Mouse (Mus musculus) heart, embryonic 13.5 days (tissue): ENCODE measurements at regions not wholly inside any gene's neighbourhood (a gene's known extent, or its start where the extent isn't known, plus 50 kb on each side); places are given as distances from the start of the nearest gene placed in this dataset.
A peak's percentile ranks its signal among the peaks of the same experiment; 100 is the strongest.
"Not testable (repeated sequence)": the region's sequence is repeated elsewhere in the genome, so short reads cannot be mapped to it uniquely, and the experiment has no call there.

Source experiments
- ATAC-seq: fragments of 200-750 bp; cut with Nextera tagmentation; 2 replicates; pipeline ENCODE4 v1.8.0; 2017; ENCODE audit warnings: moderate TSS enrichment; ENCODE audit not compliant: insufficient number of reproducible peaks, low FRiP score, low TSS enrichment; ENCODE audit errors: extremely low read depth
- H3K27ac ChIP-seq: fragments of 300-500 bp; sonication (generic); replicated peaks from 2 replicates; pipeline ENCODE4 v1.5.1; 2015; ENCODE audit warnings: moderate library complexity, mild to moderate bottlenecking, inconsistent platforms
- H3K27me3 ChIP-seq: fragments of 300-500 bp; sonication (generic); replicated peaks from 2 replicates; pipeline ENCODE4 v1.6.1; 2015; ENCODE audit warnings: mild to moderate bottlenecking, inconsistent platforms
- H3K36me3 ChIP-seq: fragments of 300-500 bp; sonication (generic); 2 replicates; pipeline ENCODE4 v1.6.1; 2015; ENCODE audit warnings: mild to moderate bottlenecking, inconsistent platforms
- H3K4me1 ChIP-seq: fragments of 300-500 bp; sonication (generic); 2 replicates; pipeline ENCODE4 v1.6.1; 2015; ENCODE audit warnings: inconsistent platforms
- H3K4me2 ChIP-seq: fragments of 300-500 bp; sonication (generic); 2 replicates; pipeline ENCODE4 v1.6.1; 2015; ENCODE audit warnings: inconsistent platforms, mild to moderate bottlenecking, moderate library complexity
- H3K4me3 ChIP-seq: fragments of 300-500 bp; sonication (generic); 2 replicates; pipeline ENCODE4 v1.5.1; 2015; ENCODE audit warnings: moderate library complexity, mild to moderate bottlenecking, inconsistent platforms
- H3K9ac ChIP-seq: fragments of 300-500 bp; sonication (generic); 2 replicates; pipeline ENCODE4 v1.6.1; 2015; ENCODE audit warnings: inconsistent platforms, mild to moderate bottlenecking, moderate library complexity
- H3K9me3 ChIP-seq: fragments of 300-500 bp; sonication (generic); 2 replicates; pipeline ENCODE4 v1.6.1; 2016; ENCODE audit warnings: inconsistent platforms
- WGBS: fragments of 180-500 bp; shearing (Covaris S2); methylation state at CpG from one replicate; pipeline ENCODE4 v1.1.7; 2015; ENCODE audit warnings: mixed read lengths; 5-methylcytosine and 5-hydroxymethylcytosine counted together

DNA sequence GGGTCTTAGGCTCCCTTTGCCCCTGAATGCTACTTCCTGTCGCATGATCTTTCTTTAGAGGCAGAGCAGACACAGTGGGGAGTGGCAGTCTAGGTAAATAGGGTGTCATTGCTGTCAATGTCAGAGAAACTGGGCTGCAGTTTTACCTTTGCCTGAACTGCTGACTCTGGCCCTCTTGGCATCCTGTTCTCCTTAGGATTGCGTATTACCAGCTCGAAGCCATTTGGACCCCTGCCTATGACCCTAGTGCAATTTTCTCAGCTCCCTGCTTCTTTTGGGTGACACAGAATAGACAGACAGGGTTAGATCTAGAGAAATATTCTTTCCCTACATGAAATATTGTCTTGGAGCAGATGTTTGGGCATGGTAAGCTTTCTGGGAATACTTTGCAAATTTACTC lies 467.3 kb upstream of the Slc35b3 start:
- no peaks in the 10 kb centered on the region for H3K9me3 ChIP-seq
- H3K4me1 ChIP-seq = no peaks in the 10 kb centered on the region
- H3K4me2 ChIP-seq = no peak overlapping the region
- H3K27me3 ChIP-seq = no peaks in the 10 kb centered on the region
- ATAC-seq = no peak
- H3K9ac ChIP-seq = no peak overlapping the region
- no peaks in the 10 kb centered on the region for H3K36me3 ChIP-seq
- no peak overlapping the region for H3K4me3 ChIP-seq
- no peak overlapping the region for H3K27ac ChIP-seq
- 65% methylated on average over 3 of the region's 3 CpGs for WGBS

DNA sequence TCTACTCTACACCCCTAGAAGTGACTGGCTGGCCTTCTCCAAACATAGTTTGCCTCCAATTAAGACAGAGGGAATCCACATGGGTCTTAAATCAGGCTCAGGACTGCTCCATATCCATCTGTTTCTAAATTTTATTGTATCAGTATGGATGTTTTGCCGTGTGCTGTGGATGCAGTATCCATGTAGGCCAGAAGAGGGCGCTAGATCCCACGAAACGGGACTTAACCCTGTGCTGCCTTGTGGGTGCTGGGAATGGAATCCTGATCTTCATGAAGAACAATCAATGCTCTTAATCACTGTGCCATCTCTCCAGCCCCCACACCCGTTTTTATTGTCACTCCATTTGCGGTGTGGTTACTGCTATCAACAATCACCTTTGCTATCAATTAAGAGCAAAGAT lies 465.3 kb upstream of the Slc35b3 start:
- Histone ChIP-seq H3K4me1 (no peaks in the 10 kb centered on the region), H3K4me3 (no peak overlapping the region), H3K9ac (no peak overlapping the region), H3K4me2 (no peak overlapping the region), H3K36me3 (no peaks in the 10 kb centered on the region), H3K27ac (no peak overlapping the region), H3K9me3 (no peaks in the 10 kb centered on the region), H3K27me3 (no peaks in the 10 kb centered on the region)
- WGBS = 60% methylated on average over 6 of the region's 6 CpGs
- ATAC-seq = no peak

DNA sequence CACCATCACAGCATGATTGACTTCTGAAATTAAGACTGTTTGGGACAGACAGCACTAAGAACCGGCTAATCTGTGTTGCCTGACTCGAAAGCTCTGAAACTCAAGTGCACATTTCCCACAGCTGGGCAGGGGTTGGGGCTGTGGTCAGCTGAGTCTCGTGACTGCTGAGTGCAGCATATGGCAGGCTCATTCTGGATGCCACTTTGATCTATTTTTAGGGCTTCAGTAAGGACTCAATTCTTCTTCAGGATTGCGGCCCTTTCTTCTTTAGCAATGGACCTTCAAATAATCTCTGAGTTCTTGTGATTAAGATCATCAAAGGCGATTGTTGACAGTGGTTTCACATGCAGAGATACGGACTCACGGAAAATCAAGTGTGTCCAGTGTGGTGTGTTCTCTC lies 457.5 kb upstream of the Slc35b3 start:
- Histone ChIP-seq H3K36me3 (no peaks in the 10 kb centered on the region), H3K9me3 (no peaks in the 10 kb centered on the region), H3K4me2 (peak overlapping the region; percentile 37)

DNA sequence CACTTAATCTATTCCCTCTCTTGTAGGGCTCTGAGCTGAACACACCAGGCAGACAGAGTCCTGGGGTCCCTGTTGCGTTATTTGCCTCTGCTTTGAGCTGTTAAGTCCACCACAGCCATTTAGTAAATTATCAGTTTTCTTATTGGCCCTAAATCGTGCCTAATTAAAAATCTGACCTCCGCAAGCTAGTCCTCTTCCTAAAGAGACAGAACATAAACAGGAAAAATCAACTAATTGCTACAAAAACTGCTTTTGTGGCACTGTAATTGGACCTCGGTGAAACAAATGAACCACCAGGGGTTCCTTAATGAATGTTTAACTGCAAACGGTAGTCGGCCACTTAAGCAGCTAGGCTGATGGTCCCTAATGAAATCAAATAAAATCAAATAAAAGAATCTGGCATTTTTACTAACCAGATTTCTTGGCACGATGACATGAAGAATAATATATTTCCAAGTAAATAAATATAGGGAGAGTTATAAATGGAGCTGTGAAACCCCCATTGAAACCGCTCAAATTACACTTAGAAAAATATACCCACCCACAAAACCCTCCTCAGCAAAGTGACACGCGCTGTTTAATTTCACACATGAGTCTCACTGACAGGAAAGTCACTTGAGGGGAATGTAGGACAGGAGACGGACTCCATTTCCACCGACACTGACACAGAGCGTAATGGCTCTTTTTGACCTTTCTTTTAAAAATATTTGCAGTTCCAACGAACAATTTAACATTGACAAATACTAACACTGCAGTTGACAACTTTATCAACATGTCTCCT lies 451.0 kb upstream of the Slc35b3 start:
- no peak overlapping the region for H3K4me2 ChIP-seq
- no peak overlapping the region for H3K27ac ChIP-seq
- H3K36me3 ChIP-seq = no peaks in the 10 kb centered on the region
- no peak overlapping the region for H3K4me3 ChIP-seq
- H3K27me3 ChIP-seq = no peaks in the 10 kb centered on the region
- H3K9ac ChIP-seq = no peak overlapping the region
- ATAC-seq = no peak
- 0 out of 2 replicates have a peak, but pooled peaks cover 5% of the 10 kb centered on the region for H3K4me1 ChIP-seq
- no peaks in the 10 kb centered on the region for H3K9me3 ChIP-seq
- WGBS = 65% methylated on average over 14 of the region's 14 CpGs

More for the DNA sequence above, 457.5 kb upstream of the Slc35b3 start:
- no peak overlapping the region for H3K9ac ChIP-seq
- 0 out of 2 replicates have a peak overlapping the region, but pooled peaks have one; percentile 5 for H3K27ac ChIP-seq
- peaks cover 12% of the 10 kb centered on the region for H3K4me1 ChIP-seq
- no peaks in the 10 kb centered on the region for H3K27me3 ChIP-seq
- ATAC-seq = no peak
- WGBS = 28% methylated on average over 7 of the region's 7 CpGs
- H3K4me3 ChIP-seq = no peak overlapping the region

DNA sequence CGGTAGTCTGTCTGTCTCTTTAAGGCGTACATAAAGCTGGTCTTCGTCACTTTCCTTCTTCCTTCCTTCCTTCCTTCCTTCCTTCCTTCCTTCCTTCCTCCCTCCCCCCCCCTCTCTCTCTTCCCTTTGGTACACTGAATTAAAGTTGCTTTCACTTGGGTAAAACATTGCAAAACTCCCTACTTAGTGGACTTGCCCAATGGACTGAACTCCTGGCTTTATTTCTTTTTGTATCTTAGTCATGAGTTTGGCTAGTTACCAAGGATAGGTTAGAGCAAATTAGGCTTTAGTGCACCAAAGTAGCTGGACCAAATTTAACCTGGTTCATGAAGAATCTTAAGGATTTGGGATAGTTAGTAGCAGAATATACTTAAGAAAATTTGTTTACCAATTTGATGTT lies 431.9 kb upstream of the Slc35b3 start:
- H3K36me3 ChIP-seq = no peaks in the 10 kb centered on the region
- 74% methylated on average over 3 of the region's 3 CpGs for WGBS
- no peak for ATAC-seq
- H3K9me3 ChIP-seq = no peaks in the 10 kb centered on the region
- H3K9ac ChIP-seq = no peak overlapping the region
- H3K4me1 ChIP-seq = no peaks in the 10 kb centered on the region
- H3K27me3 ChIP-seq = no peaks in the 10 kb centered on the region
- H3K4me2 ChIP-seq = no peak overlapping the region
- no peak overlapping the region for H3K4me3 ChIP-seq
- no peak overlapping the region for H3K27ac ChIP-seq

DNA sequence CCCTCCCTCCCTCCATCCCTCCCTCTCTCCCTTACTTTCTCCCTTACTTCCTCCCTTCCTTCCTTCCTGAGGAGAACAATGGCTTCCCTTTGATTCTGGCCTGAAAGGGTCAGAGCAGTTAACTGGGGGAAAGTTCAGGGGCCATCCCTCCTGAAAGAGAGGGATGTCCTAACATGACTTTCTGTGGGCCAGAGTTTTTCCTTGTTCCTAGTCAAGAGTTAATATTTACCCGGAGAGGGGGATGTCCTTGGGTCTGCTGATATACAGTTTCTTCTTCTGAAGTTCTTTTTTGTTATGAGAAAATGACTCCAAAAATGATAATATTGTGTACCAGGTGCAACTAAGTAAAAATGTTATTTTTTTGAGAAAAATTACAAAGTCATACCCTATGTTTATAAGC lies 431.5 kb upstream of the Slc35b3 start:
- 78% methylated on average over 1 of the region's 1 CpGs for WGBS
- not testable (repeated sequence) for H3K36me3 ChIP-seq, H3K9me3 ChIP-seq, H3K4me1 ChIP-seq, H3K4me3 ChIP-seq, H3K27me3 ChIP-seq, H3K9ac ChIP-seq, H3K4me2 ChIP-seq, H3K27ac ChIP-seq, ATAC-seq

DNA sequence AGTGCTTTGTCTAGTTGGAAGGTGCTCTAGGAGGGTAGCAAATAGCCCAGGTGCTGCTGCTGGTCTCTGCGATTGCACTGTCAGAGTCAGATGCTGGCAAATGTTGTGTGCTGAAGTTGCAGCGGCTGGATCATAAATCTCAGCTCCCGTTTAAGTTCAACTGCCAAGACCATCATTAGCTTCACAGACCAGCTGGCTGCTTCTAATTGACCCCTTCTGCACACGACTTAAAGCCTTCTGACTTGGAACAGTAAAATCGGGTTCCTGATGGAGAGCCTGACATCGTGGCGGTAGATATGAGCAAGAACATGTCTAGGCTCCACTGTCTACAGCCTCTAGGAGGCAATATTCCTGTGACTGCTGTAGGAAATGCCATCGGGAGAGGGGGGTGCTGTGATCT lies 416.0 kb upstream of the Slc35b3 start:
- ATAC-seq = no peak
- Histone ChIP-seq H3K4me2 (no peak overlapping the region), H3K36me3 (no peaks in the 10 kb centered on the region), H3K4me3 (no peak overlapping the region), H3K9me3 (no peaks in the 10 kb centered on the region), H3K4me1 (no peaks in the 10 kb centered on the region), H3K27ac (no peak overlapping the region), H3K9ac (no peak overlapping the region), H3K27me3 (no peaks in the 10 kb centered on the region)
- 78% methylated on average over 8 of the region's 8 CpGs for WGBS

DNA sequence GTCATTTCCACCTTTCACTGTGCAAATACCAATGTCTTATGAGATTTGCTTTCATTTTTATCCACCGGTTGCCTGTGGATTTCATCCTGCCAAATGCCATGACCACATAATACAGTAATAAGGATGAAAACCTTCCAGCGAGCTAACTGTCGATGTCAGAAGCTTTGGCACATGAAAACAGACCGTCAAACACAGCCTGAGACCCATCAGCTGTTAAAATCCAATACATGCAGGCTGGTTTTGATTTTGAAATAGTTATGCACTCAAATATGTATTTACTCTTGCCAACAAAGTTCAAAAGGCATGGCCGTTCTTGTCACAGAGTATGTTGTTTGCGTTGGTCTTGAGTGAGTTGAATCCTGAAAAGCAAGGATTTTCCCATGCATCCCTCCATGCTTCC lies 415.6 kb upstream of the Slc35b3 start:
- H3K36me3 ChIP-seq = no peaks in the 10 kb centered on the region
- no peak overlapping the region for H3K4me2 ChIP-seq
- no peak for ATAC-seq
- no peaks in the 10 kb centered on the region for H3K27me3 ChIP-seq
- no peak overlapping the region for H3K9ac ChIP-seq
- no peaks in the 10 kb centered on the region for H3K4me1 ChIP-seq
- WGBS = 85% methylated on average over 6 of the region's 6 CpGs
- H3K9me3 ChIP-seq = no peaks in the 10 kb centered on the region
- no peak overlapping the region for H3K27ac ChIP-seq
- H3K4me3 ChIP-seq = no peak overlapping the region

DNA sequence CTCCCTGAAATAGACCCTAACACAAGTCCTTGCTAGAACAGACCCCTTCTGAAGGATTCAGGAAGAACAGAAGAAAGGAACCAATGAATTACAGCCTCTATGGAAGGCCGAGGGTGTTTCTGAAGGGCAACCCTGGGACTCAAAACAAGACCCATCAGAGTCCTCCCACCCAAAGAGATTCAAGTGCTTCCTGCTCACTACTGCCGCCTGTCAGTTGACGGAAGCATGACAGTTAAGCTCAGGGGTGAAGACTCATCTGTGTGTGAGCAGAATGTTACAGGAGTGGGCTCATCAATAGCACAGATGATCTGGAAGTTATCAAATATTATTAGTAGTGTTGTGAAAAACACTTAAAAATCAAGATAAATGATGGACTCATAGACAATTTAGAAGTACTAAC lies 411.9 kb upstream of the Slc35b3 start:
- WGBS = 64% methylated on average over 3 of the region's 3 CpGs
- no peaks in the 10 kb centered on the region for H3K9me3 ChIP-seq
- no peak for ATAC-seq
- H3K4me2 ChIP-seq = no peak overlapping the region
- H3K4me1 ChIP-seq = no peaks in the 10 kb centered on the region
- no peak overlapping the region for H3K27ac ChIP-seq
- H3K4me3 ChIP-seq = no peak overlapping the region
- H3K36me3 ChIP-seq = no peaks in the 10 kb centered on the region
- H3K9ac ChIP-seq = no peak overlapping the region
- H3K27me3 ChIP-seq = no peaks in the 10 kb centered on the region

DNA sequence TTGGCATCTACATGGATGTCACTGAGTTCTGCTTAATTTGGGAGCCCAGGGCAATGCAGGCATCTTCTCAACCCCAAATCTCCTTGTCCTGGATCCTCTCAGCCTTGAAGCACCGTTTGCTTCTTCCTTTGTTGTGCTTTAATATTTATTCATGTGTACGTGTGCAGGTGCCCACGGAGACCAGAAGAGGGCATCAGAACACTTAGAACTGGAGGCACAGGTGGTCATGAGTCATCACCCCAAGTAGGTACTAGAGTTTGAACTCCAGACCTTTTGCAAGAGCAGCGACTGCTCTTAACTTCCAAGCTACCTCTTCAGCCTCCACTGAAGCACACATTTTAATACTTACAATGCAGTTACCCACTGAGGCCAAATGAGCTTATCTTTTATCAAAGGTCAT lies 403.0 kb upstream of the Slc35b3 start:
- H3K4me3 ChIP-seq = no peak overlapping the region
- no peaks in the 10 kb centered on the region for H3K27me3 ChIP-seq
- H3K9me3 ChIP-seq = no peaks in the 10 kb centered on the region
- H3K27ac ChIP-seq = no peak overlapping the region
- no peak overlapping the region for H3K4me2 ChIP-seq
- no peaks in the 10 kb centered on the region for H3K4me1 ChIP-seq
- H3K36me3 ChIP-seq = no peaks in the 10 kb centered on the region
- no peak for ATAC-seq
- WGBS = 60% methylated on average over 4 of the region's 4 CpGs
- no peak overlapping the region for H3K9ac ChIP-seq

DNA sequence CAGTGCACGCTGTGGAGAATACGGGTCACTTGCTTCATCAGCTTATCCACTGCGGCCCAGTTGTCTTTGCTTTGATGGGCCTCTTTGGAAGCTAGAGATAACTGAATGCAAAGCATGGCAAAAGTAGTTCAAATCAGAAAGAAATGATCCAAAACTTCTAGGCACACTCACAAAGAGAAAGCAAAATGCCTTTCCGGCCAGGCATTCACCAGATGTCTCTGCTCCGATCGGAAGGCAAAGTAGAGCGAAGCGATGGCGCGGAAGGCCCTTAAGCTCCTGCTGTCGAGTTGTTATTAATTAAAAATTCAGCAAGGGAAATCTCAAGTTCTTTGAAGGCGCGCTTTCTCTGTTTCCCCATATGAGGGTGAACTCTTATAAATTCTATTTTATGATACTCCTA lies 401.9 kb upstream of the Slc35b3 start:
- no peak overlapping the region for H3K9ac ChIP-seq
- H3K9me3 ChIP-seq = no peaks in the 10 kb centered on the region
- H3K36me3 ChIP-seq = no peaks in the 10 kb centered on the region
- no peaks in the 10 kb centered on the region for H3K4me1 ChIP-seq
- H3K27me3 ChIP-seq = no peaks in the 10 kb centered on the region
- no peak overlapping the region for H3K4me3 ChIP-seq
- H3K4me2 ChIP-seq = no peak overlapping the region
- WGBS = 82% methylated on average over 11 of the region's 13 CpGs
- ATAC-seq = no peak
- no peak overlapping the region for H3K27ac ChIP-seq

DNA sequence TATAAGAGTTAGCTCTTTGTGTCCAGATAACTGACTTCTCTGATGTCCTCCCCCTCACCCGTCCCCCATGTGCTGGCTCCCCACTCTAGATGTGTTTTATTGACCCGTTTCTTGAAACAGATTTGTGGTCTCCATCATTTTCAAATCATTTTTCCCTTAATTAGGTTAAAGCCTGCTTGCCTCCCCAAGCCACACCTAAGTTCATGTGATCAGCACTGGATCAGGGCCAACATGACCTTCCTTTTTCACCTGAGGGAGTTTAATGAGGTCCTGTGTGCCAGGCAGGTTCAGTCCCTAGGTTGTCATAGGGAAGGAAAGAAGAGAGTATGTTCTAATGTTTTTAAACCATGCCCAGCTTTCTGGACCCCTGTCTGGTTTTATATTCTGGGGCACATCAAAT lies 390.9 kb upstream of the Slc35b3 start:
- Histone ChIP-seq H3K36me3 (no peaks in the 10 kb centered on the region), H3K27ac (no peak overlapping the region), H3K4me1 (no peaks in the 10 kb centered on the region), H3K9ac (no peak overlapping the region), H3K4me2 (no peak overlapping the region), H3K4me3 (no peak overlapping the region), H3K27me3 (no peaks in the 10 kb centered on the region), H3K9me3 (no peaks in the 10 kb centered on the region)
- no peak for ATAC-seq
- WGBS = 55% methylated on average over 2 of the region's 2 CpGs
